Mouse (Mus musculus): ENCODE measurements around the gene Smpdl3a.
A peak's percentile ranks its signal among the peaks of the same experiment; 100 is the strongest.

Smpdl3a gene

DNA sequence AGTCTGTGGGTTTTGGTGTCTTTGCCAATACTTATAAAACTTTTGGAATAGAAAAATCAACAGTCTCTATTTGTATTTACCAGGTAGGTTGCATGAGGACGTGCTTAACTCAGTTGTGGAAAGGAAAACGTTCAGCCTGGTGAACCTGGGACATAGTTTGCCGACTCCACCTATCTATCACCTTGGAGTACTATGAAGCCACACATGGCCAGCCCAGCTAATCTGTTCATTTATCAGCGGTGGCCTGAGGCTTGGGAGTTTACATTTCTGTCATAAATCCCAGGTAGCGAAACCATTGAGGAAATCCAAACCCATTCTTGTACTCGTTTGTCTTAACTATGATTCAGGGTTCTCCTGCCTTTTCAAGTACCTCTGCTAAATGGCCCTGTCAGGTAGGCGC lies at the start of gene Smpdl3a:
TSS of gene Smpdl3a (plus strand) at position 318 of the 400 bp plus-strand sequence.
- DNase-seq (ENCODE audit: extremely low spot score) = no peak

DNA sequence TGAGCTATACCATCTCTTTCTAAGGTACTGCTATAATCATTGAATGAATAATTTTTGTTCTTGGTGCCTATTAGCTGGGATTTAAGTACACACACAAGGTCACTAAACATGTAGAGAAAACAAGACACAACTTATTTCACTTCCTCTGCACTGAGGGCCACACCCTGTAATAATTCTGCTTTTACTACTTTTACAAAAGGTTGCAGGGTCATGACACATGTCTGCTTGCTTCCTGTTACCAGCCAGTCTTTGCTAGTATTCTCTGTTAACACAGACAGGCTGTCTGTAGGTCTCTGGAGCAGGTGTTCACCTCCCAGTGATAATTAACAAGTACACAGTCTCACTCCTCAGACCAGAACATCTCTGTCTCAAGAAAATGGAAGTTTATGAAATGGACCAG lies 48.7 kb upstream of the Smpdl3a start:
- DNase-seq (ENCODE audit: extremely low spot score) = no peak

GRCm38 (mm10) chr10:57747127-57747526 lies 47.0 kb upstream of the Smpdl3a start:
- DNase-seq (ENCODE audit: extremely low spot score) = no peak

DNA sequence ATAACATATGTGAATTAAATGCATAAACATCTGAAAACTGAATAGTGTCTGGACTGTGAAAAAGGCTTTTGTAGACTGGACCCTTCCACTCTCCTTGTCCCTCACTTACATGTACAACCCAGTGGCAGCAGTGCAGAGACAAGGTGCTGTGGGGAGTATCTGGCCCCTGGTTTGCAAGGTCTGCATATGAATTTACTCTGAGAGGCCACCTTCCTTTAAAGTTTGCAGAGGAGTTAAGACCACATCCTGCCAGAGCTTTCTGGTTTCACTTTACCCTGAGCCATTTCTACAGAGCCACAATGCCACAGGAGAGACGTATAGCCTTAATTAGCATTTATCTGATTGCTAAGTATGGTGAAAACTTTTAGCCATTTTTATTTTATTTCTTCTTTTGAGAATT lies 40.8 kb upstream of the Smpdl3a start:
- DNase-seq (ENCODE audit: extremely low spot score) = no peak

GRCm38 (mm10) chr10:57755201-57755736 lies 38.9 kb upstream of the Smpdl3a start:
- DNase-seq (ENCODE audit: extremely low spot score) = no peak

DNA sequence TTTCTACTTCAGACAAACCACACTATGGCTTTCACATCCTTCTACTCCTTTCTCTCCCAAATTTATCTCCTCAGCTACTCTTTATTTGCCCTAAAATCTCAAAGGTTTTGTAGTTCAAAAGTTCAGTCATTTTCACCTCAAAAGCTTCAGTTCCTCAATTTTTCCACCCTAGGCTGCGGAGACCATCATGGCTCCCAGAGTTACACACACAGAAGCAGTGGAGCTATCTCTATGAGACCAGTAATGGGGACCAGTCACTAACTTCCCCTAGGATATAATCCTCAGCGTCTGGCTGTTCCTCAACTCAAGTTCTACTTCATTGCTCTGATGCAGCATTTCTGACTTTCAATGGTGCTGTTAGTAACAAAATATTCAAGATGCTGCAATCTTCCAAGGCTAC lies 35.1 kb upstream of the Smpdl3a start:
- DNase-seq (ENCODE audit: extremely low spot score) = no peak

DNA sequence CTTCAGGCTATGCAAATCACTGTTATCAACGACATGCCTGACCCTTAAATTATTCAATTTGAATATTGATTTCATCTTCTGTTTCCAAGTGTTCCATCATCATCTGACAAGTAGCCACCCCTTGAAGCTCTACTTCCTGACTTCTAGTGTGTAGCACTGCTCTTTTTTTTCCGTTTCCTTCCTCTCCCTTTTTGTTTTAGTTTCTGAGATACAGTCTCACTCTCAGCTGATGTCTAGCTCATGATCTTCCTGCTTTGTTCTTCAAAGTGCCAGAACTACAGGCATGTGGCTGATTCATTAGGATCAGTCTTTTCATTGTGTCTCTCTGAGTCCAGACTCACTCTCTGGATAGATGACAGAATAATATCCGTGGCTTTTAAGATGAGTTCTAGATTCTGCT lies 33.4 kb upstream of the Smpdl3a start:
- DNase-seq (ENCODE audit: extremely low spot score) = no peak

DNA sequence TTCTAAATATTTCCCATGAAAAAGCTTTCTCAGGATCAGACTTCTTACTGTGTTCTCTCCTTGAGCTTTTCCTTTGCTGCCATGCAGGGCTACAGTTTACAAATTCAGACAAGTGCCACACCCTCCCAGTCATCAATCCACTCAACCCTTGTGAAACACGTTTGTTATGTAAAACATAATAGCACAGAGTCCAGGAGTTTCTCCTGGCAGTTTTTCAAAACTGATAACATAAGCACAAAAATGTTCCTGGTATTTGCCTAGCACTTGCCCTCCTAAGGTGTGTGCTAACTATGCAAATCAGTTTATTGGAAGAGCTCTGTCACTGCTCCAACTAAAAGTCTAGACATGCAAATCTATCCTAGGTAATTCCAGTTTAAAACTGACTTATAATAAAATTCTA lies 31.1 kb upstream of the Smpdl3a start:
- no peak for DNase-seq (ENCODE audit: extremely low spot score)

- peak; percentile 7 for DNase-seq (ENCODE audit: extremely low spot score)
Measured at GRCm38 (mm10) chr10:57783289-57784130, 10.6 kb upstream of the Smpdl3a start.

- peak; percentile 78 for DNase-seq (ENCODE audit: extremely low spot score)
Measured at GRCm38 (mm10) chr10:57784131-57784875, 9.8 kb upstream of the Smpdl3a start.

DNA sequence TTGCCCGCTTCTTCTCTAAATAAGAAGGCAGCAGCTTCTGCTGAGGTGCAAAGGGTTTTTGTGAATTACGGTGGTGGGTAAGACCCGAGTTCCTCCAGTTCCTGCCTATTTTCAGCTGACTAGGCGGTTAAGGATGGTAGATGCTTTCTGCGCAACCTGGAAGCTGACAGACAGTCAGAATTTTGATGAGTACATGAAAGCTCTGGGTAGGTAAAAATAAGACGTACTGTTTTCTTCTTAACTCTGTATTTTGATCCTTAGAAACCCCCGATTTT lies 9.3 kb upstream of the Smpdl3a start, which contains the start of gene Fabp7:
TSS of gene Fabp7 (plus strand) at position 6 of the 275 bp plus-strand sequence.
- DNase-seq (ENCODE audit: extremely low spot score) = no peak

DNA sequence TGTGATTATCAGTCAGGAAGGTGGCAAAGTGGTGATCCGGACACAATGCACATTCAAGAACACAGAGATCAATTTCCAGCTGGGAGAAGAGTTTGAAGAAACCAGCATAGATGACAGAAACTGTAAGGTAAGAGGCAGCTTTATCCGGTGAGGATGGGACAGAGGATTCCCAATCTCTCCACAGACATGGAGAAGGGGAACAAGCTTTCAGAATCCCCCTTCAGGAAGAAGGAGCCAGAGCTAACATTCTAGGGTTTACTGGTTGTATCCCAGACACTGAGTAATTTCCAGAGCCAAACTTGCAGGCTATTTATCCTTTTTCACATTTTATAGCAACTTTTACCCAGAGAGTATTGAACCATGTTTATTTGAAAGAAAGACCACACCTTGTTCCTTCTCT lies 8.6 kb upstream of the Smpdl3a start:
- no peak for DNase-seq (ENCODE audit: extremely low spot score)

- DNase-seq (ENCODE audit: extremely low spot score) = no peak
Measured at GRCm38 (mm10) chr10:57792957-57793356, 1.2 kb upstream of the Smpdl3a start.

- DNase-seq (ENCODE audit: extremely low spot score) = peak; percentile 66
Measured at GRCm38 (mm10) chr10:57794491-57795461, 641 bp downstream of the Smpdl3a start.

DNA sequence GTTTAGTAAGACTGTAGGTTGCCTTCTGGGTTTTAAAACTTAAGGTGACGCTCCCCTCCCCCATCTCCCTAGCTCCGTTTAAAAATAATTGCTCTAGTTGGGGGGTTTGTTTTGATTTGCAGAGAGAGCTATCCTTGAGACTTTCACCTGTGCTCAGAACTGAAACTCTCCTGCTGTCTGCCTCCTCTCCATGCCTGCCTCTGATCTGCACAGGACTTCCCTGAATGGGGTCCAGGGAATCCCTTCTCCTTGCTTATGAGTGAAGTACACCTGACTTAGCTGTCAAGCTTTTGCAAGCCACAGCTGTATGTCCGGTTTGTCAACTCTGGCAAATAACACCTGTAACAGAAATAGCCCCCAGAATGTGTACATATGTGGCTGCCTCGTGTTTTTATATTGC lies 1.4 kb downstream of the Smpdl3a start:
- peak; percentile 10 for DNase-seq (ENCODE audit: extremely low spot score)

DNA sequence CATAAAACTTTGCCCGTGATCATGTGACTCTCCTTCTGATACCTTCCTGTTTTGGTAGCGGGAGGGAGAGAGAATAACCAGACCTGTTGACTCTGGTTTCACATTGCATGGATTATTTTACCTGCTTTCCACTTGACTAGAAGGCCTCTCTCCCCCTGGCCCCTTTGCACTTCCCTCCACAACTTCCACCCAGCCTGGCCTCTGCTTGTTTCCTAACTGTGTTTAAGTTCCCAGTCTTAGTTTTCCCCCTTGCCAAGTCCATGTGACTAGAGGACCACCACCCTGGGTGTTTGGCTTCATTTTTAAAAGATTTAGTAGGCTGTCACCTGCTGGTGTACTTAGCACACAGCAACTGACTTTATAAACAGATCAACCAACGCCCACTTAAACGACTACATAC lies 1.9 kb downstream of the Smpdl3a start:
- peak; percentile 24 for DNase-seq (ENCODE audit: extremely low spot score)

DNA sequence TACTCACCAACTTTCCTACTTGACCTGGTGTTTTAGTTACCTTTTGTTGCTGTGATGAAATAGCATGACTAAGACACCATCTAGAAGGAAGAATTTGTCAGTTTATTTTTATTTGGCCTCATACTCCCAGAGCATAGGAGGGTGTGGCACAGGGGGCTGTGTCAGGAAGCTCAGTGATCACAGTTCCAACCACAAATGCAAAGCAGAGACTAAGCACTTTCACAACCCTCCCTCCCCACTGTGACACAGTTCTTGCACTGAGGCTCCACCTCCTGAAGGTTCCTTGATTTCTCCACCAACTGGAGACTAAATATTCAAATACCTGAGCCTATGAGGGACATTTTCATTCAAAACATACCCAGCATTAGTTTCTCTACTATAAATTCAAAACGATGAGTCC lies 5.4 kb downstream of the Smpdl3a start:
- DNase-seq (ENCODE audit: extremely low spot score) = no peak

- no peak for DNase-seq (ENCODE audit: extremely low spot score)
Measured at GRCm38 (mm10) chr10:57807754-57808153, 13.6 kb downstream of the Smpdl3a start.

GRCm38 (mm10) chr10:57812161-57812856 lies 18.2 kb downstream of the Smpdl3a start:
- DNase-seq (ENCODE audit: extremely low spot score) = no peak

- DNase-seq (ENCODE audit: extremely low spot score) = no peak
Measured at GRCm38 (mm10) chr10:57814295-57814694, 20.2 kb downstream of the Smpdl3a start.

- DNase-seq (ENCODE audit: extremely low spot score) = no peak
Measured at GRCm38 (mm10) chr10:57815869-57816268, 21.7 kb downstream of the Smpdl3a start.

All from embryo, embryonic 9.5 days (tissue).